Mouse (Mus musculus) MEL (cell line): ENCODE data around the gene Bptf. TPM values are rescaled to one million over a fixed set of nuclear protein-coding genes. Genes with fewer than 3 reads are reported as not detected.
"Not testable (repeated sequence)": the region's sequence is repeated elsewhere in the genome, so short reads cannot be mapped to it uniquely, and the experiment has no call there.

Experiments
- DNase-seq: peaks from one replicate; pipeline ENCODE4 v3.0.0; 2011; ENCODE audit warnings: low read depth, low spot score
- H3K27ac ChIP-seq: 2 replicates; pipeline ENCODE4 v1.5.1; 2012; ENCODE audit warnings: low read depth, mild to moderate bottlenecking, control low read depth, low read length, moderate library complexity; ENCODE audit not compliant: control insufficient read depth
- H3K27me3 ChIP-seq, 2 experiments: fragments of 150-350 bp in 1 of 2; sonication (generic) in 1 of 2; 2 replicates each; pipeline ENCODE4 v1.6.1; 2012; ENCODE audit warnings: low read length in 2 of 2, mild to moderate bottlenecking in 2 of 2, improper control_type of control experiment in 1 of 2, moderate library complexity in 1 of 2; ENCODE audit not compliant: insufficient read depth in 2 of 2, control insufficient read depth in 1 of 2
- H3K36me3 ChIP-seq, 2 experiments: 2 replicates each; pipeline ENCODE4 v1.6.1; 2012 to 2014; ENCODE audit warnings: low read length in 2 of 2, improper control_type of control experiment in 1 of 2, inconsistent platforms in 1 of 2, mild to moderate bottlenecking in 1 of 2; ENCODE audit not compliant: insufficient read depth in 2 of 2, control insufficient read depth in 1 of 2
- H3K4me1 ChIP-seq, 2 experiments: fragments of 150-350 bp in 1 of 2; sonication (generic) in 1 of 2; 2 replicates each; pipeline ENCODE4 v1.6.1; 2012; ENCODE audit warnings: low read length in 2 of 2, improper control_type of control experiment in 1 of 2, mild to moderate bottlenecking in 1 of 2; ENCODE audit not compliant: insufficient read depth in 2 of 2, control insufficient read depth in 1 of 2
- H3K4me3 ChIP-seq, 2 experiments: fragments of 150-350 bp in 1 of 2; sonication (generic) in 1 of 2; 2 replicates each; pipeline ENCODE4 v1.5.1; 2012; ENCODE audit warnings: low read depth in 2 of 2, low read length in 2 of 2, mild to moderate bottlenecking in 2 of 2, moderate library complexity in 2 of 2, control low read depth in 1 of 2, improper control_type of control experiment in 1 of 2; ENCODE audit not compliant: control insufficient read depth in 1 of 2, insufficient read depth in 1 of 2
- H3K79me2 ChIP-seq: 2 replicates; pipeline ENCODE4 v1.6.1; 2012; ENCODE audit warnings: mild to moderate bottlenecking, low read length, moderate library complexity; ENCODE audit not compliant: control insufficient read depth, poor library complexity, insufficient read depth
- H3K9ac ChIP-seq: 2 replicates; pipeline ENCODE4 v1.6.1; 2012; ENCODE audit warnings: low read depth, mild to moderate bottlenecking, control low read depth, low read length, moderate library complexity; ENCODE audit not compliant: control insufficient read depth, poor library complexity, severe bottlenecking
- H3K9me3 ChIP-seq: fragments of 150-350 bp; sonication (generic); replicated peaks from 2 replicates; pipeline ENCODE4 v1.6.1; 2012; ENCODE audit warnings: mild to moderate bottlenecking, low read length, improper control_type of control experiment, moderate library complexity; ENCODE audit not compliant: insufficient read depth
- BHLHE40 ChIP-seq: IDR thresholded peaks from 2 replicates; pipeline ENCODE4 v1.6.1; 2012; ENCODE audit warnings: low read depth, mild to moderate bottlenecking, inconsistent platforms, low read length, improper control_type of control experiment, borderline replicate concordance
- CHD2 ChIP-seq: IDR thresholded peaks from 2 replicates; pipeline ENCODE4 v1.6.1; 2011; ENCODE audit warnings: low read length, improper control_type of control experiment
- CTCF ChIP-seq, 3 experiments: IDR thresholded peaks in 2 of 3; conservative IDR thresholded peaks in 1 of 3; 2 replicates each; pipeline ENCODE4 v1.5.1; 2011 to 2012; ENCODE audit warnings: low read length in 3 of 3, low read depth in 2 of 3, mild to moderate bottlenecking in 2 of 3, improper control_type of control experiment in 1 of 3, inconsistent platforms in 1 of 3, mixed read lengths in 1 of 3, moderate library complexity in 1 of 3; ENCODE audit not compliant: control insufficient read depth in 1 of 3, insufficient read depth in 1 of 3, poor library complexity in 1 of 3, severe bottlenecking in 1 of 3
- E2F4 ChIP-seq: IDR thresholded peaks from 2 replicates; pipeline ENCODE4 v1.6.1; 2011; ENCODE audit warnings: low read depth, low read length, improper control_type of control experiment, borderline replicate concordance
- ELF1 ChIP-seq: IDR thresholded peaks from 2 replicates; pipeline ENCODE4 v1.6.1; 2014; ENCODE audit warnings: low read depth, mild to moderate bottlenecking, inconsistent platforms, low read length, improper control_type of control experiment, moderate library complexity
- ETS1 ChIP-seq: IDR thresholded peaks from 2 replicates; pipeline ENCODE4 v1.6.1; 2012; ENCODE audit warnings: low read depth, mild to moderate bottlenecking, inconsistent platforms, low read length, improper control_type of control experiment, moderate library complexity
- JUND ChIP-seq: IDR thresholded peaks from 2 replicates; pipeline ENCODE4 v1.6.1; 2011; ENCODE audit warnings: low read depth, mild to moderate bottlenecking, improper control_type of control experiment, low read length
- MAX ChIP-seq: IDR thresholded peaks from 2 replicates; pipeline ENCODE4 v1.6.1; 2011; ENCODE audit warnings: low read length, improper control_type of control experiment
- MAZ ChIP-seq: IDR thresholded peaks from 2 replicates; pipeline ENCODE4 v1.6.1; 2012; ENCODE audit warnings: low read depth, mild to moderate bottlenecking, inconsistent platforms, low read length, improper control_type of control experiment
- MEF2A ChIP-seq: IDR thresholded peaks from 2 replicates; pipeline ENCODE4 v1.6.1; 2014; ENCODE audit warnings: low read depth, mild to moderate bottlenecking, inconsistent platforms, low read length, improper control_type of control experiment; ENCODE audit not compliant: poor library complexity, insufficient replicate concordance, severe bottlenecking; ENCODE audit errors: extremely low read depth
- MXI1 ChIP-seq: IDR thresholded peaks from 2 replicates; pipeline ENCODE4 v1.6.1; 2011; ENCODE audit warnings: mild to moderate bottlenecking, low read depth, low read length, improper control_type of control experiment
- NELFE ChIP-seq: IDR thresholded peaks from 2 replicates; pipeline ENCODE4 v1.6.1; 2011; ENCODE audit warnings: low read depth, low read length, improper control_type of control experiment
- POLR2A ChIP-seq, 2 experiments: IDR thresholded peaks; 2 replicates each; pipeline ENCODE4 v1.6.1; 2011 to 2012; ENCODE audit warnings: low read length in 2 of 2, mild to moderate bottlenecking in 2 of 2, control low read depth in 1 of 2, improper control_type of control experiment in 1 of 2, low read depth in 1 of 2, moderate library complexity in 1 of 2; ENCODE audit not compliant: control insufficient read depth in 1 of 2, insufficient read depth in 1 of 2, poor library complexity in 1 of 2
- POLR2AphosphoS2 ChIP-seq: IDR thresholded peaks from 2 replicates; pipeline ENCODE4 v1.6.1; 2011; ENCODE audit warnings: low read length, improper control_type of control experiment
- RAD21 ChIP-seq: IDR thresholded peaks from 2 replicates; pipeline ENCODE4 v1.6.1; 2011; ENCODE audit warnings: mild to moderate bottlenecking, low read depth, low read length, improper control_type of control experiment
- RCOR1 ChIP-seq: IDR thresholded peaks from 2 replicates; pipeline ENCODE4 v1.6.1; 2012; ENCODE audit warnings: low read depth, mild to moderate bottlenecking, inconsistent platforms, low read length, improper control_type of control experiment
- SIN3A ChIP-seq: IDR thresholded peaks from 2 replicates; pipeline ENCODE4 v1.6.1; 2012; ENCODE audit warnings: low read length, improper control_type of control experiment, inconsistent platforms
- SMC3 ChIP-seq: IDR thresholded peaks from 2 replicates; pipeline ENCODE4 v1.6.1; 2011; ENCODE audit warnings: low read depth, low read length, improper control_type of control experiment
- TBP ChIP-seq: IDR thresholded peaks from 2 replicates; pipeline ENCODE4 v1.8.0; 2011; ENCODE audit warnings: low read depth, low read length, improper control_type of control experiment
- TCF12 ChIP-seq: IDR thresholded peaks from 2 replicates; pipeline ENCODE4 v1.6.1; 2014; ENCODE audit warnings: low read depth, mild to moderate bottlenecking, inconsistent platforms, low read length, improper control_type of control experiment, moderate library complexity
- USF1 ChIP-seq: IDR thresholded peaks from 2 replicates; pipeline ENCODE4 v1.6.1; 2014; ENCODE audit warnings: low read depth, mild to moderate bottlenecking, inconsistent platforms, low read length, improper control_type of control experiment, moderate library complexity
- ZC3H11A ChIP-seq: IDR thresholded peaks from 2 replicates; pipeline ENCODE4 v1.6.1; 2012; ENCODE audit warnings: low read depth, mild to moderate bottlenecking, inconsistent platforms, low read length, improper control_type of control experiment
- ZNF384 ChIP-seq: IDR thresholded peaks from 2 replicates; pipeline ENCODE4 v1.6.1; 2012; ENCODE audit warnings: low read depth, mild to moderate bottlenecking, inconsistent platforms, low read length, improper control_type of control experiment
- polyA plus RNA-seq, 2 experiments: library from polyadenylated mRNA; stranded (reverse) in 1 of 2; unstranded in 1 of 2; fragments of >175 nt in 1 of 2; fragments of >200 nt in 1 of 2; gene quantifications; 2 replicates each; pipeline versions ENCODE4 v1.2.1 to v1.2.4; 2012; ENCODE audit warnings: low replicate concordance in 2 of 2, low read depth in 1 of 2; ENCODE audit not compliant: insufficient read length in 2 of 2, insufficient read depth in 1 of 2, missing spikeins in 1 of 2
- total RNA-seq: library from RNA; depleted of rRNA; stranded (reverse); fragments of 300-350 nt; gene quantifications from 2 replicates; pipeline ENCODE4 v1.2.3, GENCODE M21; 2012

Gene Bptf
- total and polyA plus RNA-seq, 3 experiments, result 27.5 to 55.4 (median 52.7) TPM

DNA sequence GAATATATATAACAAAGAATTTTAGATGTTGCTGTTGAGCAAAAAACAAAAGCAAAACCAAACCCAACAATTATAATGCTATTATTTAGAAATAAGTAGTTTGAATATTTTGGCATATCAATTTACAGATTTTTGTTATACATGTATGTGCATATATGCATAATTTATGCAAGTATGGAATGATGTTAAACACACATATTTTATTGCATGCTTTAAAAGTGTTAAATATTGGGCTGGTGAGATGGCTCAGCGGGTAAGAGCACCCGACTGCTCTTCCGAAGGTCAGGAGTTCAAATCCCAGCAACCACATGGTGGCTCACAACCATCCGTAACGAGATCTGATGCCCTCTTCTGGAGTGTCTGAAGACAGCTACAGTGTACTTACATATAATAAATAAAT lies 112.2 kb downstream of the Bptf start:
- not testable (repeated sequence) for H3K4me3 ChIP-seq, DNase-seq, H3K36me3 ChIP-seq, H3K27ac ChIP-seq, H3K9me3 ChIP-seq, H3K79me2 ChIP-seq, H3K4me1 ChIP-seq, H3K9ac ChIP-seq, H3K27me3 ChIP-seq
- peak; percentile 86 for TF ChIP-seq TBP

DNA sequence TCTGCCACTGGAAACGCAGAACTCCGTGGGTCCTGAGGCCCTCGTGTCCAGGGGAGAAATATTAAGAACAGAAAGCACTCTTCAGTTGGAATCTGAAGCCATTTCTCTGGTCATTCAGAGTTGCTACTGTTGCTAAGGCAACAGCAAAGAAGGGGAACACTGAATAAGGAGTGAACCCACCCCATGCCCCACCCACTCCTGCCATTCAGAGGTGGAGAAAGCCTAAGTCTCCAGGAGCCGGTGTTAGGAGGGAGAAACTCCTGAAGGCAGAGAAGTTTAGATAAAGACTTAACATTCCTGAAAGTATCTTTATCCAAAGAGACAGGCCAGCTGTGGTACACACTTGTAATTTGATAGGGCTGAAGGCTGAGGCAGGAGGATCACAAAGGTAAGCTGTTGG lies 112.6 kb downstream of the Bptf start:
- no peaks in the 10 kb centered on the region for H3K9me3 ChIP-seq
- no peak overlapping the region for H3K27ac ChIP-seq
- DNase-seq, result no peak
- peaks cover 0 to 7% of the 10 kb centered on the region in 2 experiments; a peak in 2 of 4 replicates for H3K36me3 ChIP-seq
- H3K9ac ChIP-seq, result no peak overlapping the region
- H3K27me3 ChIP-seq, result no peaks in the 10 kb centered on the region
- H3K79me2 ChIP-seq, result no peaks in the 10 kb centered on the region; the same call in 1 of the 2 replicates
- no peaks in the 10 kb centered on the region; a peak in 1 of 4 replicates for H3K4me1 ChIP-seq
- no peak overlapping the region for H3K4me3 ChIP-seq
- TF ChIP-seq E2F4, result no peak
- TF ChIP-seq MAZ, result no peak
- no peak for TF ChIP-seq POLR2A (IDR thresholded peaks at IDR 0.05; ENCODE audit: control insufficient read depth in 1 of 2, insufficient read depth in 1 of 2, low read depth in 1 of 2, low read length in 2 of 2, poor library complexity in 1 of 2)
- no peak for TF ChIP-seq POLR2AphosphoS2
- TF ChIP-seq CTCF (IDR thresholded peaks at IDR 0.05 in 2 of 3, conservative IDR thresholded peaks at IDR 0.05 in 1 of 3; ENCODE audit: control insufficient read depth in 1 of 3, insufficient read depth in 1 of 3, low read depth in 2 of 3, low read length in 3 of 3, poor library complexity in 1 of 3, severe bottlenecking in 1 of 3), result no peak
- TF ChIP-seq ZC3H11A, result no peak
- no peak for TF ChIP-seq TBP
- no peak for TF ChIP-seq ELF1
- TF ChIP-seq JUND, result no peak

DNA sequence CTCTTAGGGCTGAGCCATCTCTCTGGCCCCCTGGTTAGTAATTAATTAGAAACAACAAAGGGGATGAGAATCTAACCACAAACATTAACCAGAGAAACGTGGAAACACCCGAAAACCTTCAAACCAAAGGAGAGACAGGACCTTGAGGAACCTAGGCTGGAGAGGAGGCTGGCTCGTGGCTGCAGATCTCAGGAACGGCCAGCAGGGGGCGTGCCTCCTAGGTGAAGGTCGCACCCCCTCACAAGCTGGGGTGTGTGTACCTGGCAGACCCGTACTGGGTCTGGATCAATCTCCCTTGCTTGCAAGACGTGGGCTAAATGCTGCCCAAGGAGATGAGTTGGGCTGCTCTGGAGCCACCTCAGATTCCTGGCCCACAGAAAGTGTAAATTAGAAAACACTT lies 113.3 kb downstream of the Bptf start:
- TF ChIP-seq SMC3 (peak; percentile 58), BHLHE40 (peak; percentile 46; the same call in 1 of the 2 replicates), MAX (peak; percentile 43; the same call in 1 of the 2 replicates), SIN3A (peak; percentile 52; the same call in 1 of the 2 replicates), ETS1 (no peak), TCF12 (0 out of 2 replicates have a peak, but pooled peaks have one; percentile 15), ZNF384 (no peak), MXI1 (no peak), NELFE (no peak), POLR2AphosphoS2 (no peak), MEF2A (no peak), CTCF (IDR thresholded peaks at IDR 0.05 in 2 of 3, conservative IDR thresholded peaks at IDR 0.05 in 1 of 3; ENCODE audit: control insufficient read depth in 1 of 3, insufficient read depth in 1 of 3, low read depth in 2 of 3, low read length in 3 of 3, poor library complexity in 1 of 3, severe bottlenecking in 1 of 3) (peak; percentile 93 to 98 (median 94)), USF1 (0 out of 2 replicates have a peak, but pooled peaks have one; percentile 10), CHD2 (no peak), ELF1 (no peak), RCOR1 (no peak), RAD21 (no peak; the same call in 1 of the 2 replicates), MAZ (0 out of 2 replicates have a peak, but pooled peaks have one; percentile 69)
- H3K9ac ChIP-seq, result peak overlapping the region; percentile 64
- peak overlapping the region; percentile 21 to 28 for H3K4me3 ChIP-seq
- peaks cover 0 to 7% of the 10 kb centered on the region in 2 experiments; a peak in 2 of 4 replicates for H3K36me3 ChIP-seq
- DNase-seq, result peak; percentile 85
- H3K27ac ChIP-seq, result no peak overlapping the region
- H3K9me3 ChIP-seq, result no peaks in the 10 kb centered on the region
- no peaks in the 10 kb centered on the region for H3K27me3 ChIP-seq
- H3K4me1 ChIP-seq, result no peaks in the 10 kb centered on the region; a peak in 1 of 4 replicates
- no peaks in the 10 kb centered on the region; the same call in 1 of the 2 replicates for H3K79me2 ChIP-seq
